ENCODE assay signal across 19 mouse cellular contexts in the genomic region with DNA sequence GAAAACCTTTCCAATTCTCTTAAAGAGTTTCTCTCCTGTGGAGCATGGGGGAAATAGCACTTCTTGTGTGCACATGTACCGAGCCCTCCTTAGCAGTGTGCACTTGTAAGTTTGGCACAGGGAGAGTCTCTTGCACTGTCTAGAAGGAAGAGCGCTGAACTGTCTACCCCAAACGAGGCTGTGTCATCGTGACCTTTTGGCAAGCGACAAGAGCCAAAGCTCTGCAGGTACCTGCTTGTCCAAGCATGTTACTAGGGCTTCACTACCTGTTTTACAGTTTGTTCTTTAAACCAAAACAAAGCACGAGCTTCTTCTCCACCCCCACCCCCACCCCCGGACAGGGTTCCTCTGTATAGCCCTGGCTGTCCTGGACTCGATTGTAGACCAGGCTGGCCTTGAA.
"Had no signal": no experiment of that assay in that cellular context is flagged by ENCODE, and none has a peak within 500 bp of the region (broad histone marks: within the 10 kb centered on the region; RNA-seq: fewer than 3 reads in every experiment).

No protein-coding gene starts in this region.

- ATAC-seq: intestine, embryonic 15.5 days; midbrain, embryonic 13.5 days; midbrain, embryonic 16.5 days had no signal

- H3K27me3 ChIP-seq: intestine, embryonic 15.5 days; lung, embryonic 15.5 days; midbrain, embryonic 13.5 days; neural tube, embryonic 13.5 days had no signal

- H3K4me3 ChIP-seq: intestine, embryonic 15.5 days; left cerebral cortex, adult 2 months; lung, embryonic 15.5 days; megakaryocyte, embryonic 14.5 days; midbrain, embryonic 10.5 days; midbrain, embryonic 13.5 days; myocyte; neural tube, embryonic 13.5 days had no signal

- H3K4me2 ChIP-seq: intestine, embryonic 15.5 days; lung, embryonic 15.5 days; midbrain, embryonic 13.5 days; neural tube, embryonic 13.5 days had no signal

- H3K27ac ChIP-seq: intestine, embryonic 15.5 days; liver, embryonic 14.5 days; lung, embryonic 15.5 days; midbrain, embryonic 13.5 days; neural tube, embryonic 13.5 days had no signal

- DNase-seq: kidney, adult 18-20 months; layer of hippocampus, postnatal 36 days; lung, adult 18-20 months; lung, postnatal 10 days; lung, postnatal 36 days; retina, postnatal 1 day; right cerebral cortex, postnatal 25 days; thymus, adult 2 months; thymus, postnatal 14 days had no signal

- H3K9me3 ChIP-seq: intestine, embryonic 15.5 days; lung, embryonic 15.5 days; midbrain, embryonic 10.5 days; midbrain, embryonic 13.5 days; neural tube, embryonic 13.5 days had no signal

- H3K36me3 ChIP-seq: intestine, embryonic 15.5 days; lung, embryonic 15.5 days; midbrain, embryonic 10.5 days; midbrain, embryonic 13.5 days; neural tube, embryonic 13.5 days had no signal

- H3K9ac ChIP-seq: intestine, embryonic 15.5 days; liver, embryonic 14.5 days; lung, embryonic 15.5 days; midbrain, embryonic 13.5 days; neural tube, embryonic 13.5 days had no signal
